Mouse (Mus musculus) right cerebral cortex, postnatal 36 days (tissue): ENCODE measurements around the gene Afdn.
"Not testable (repeated sequence)": the region's sequence is repeated elsewhere in the genome, so short reads cannot be mapped to it uniquely, and the experiment has no call there.

Source experiments
- DNase-seq, 2 experiments: peaks; one replicate each; pipeline ENCODE4 v3.0.0; 2022; ENCODE audit warnings: low spot score in 2 of 2, mixed read lengths in 1 of 2

Gene Afdn

DNA sequence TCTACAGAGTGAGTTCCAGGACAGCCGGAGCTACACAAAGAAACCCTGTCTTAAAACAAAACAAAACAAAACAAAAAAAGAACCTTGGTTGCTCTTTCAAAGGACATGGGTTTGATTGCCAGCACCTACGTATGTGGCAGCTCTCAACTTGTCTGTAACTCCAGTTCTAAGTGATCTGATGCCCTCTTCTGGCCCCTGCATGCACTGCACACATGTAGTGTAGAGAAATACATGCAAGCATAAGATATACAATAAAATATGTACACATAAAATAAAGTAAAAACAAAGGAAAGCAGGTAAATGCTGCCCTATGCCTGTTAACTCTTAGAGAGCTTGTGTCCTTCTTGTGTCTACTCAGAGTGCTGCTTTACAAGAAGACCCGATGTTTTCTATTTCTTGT lies 8.9 kb downstream of the Afdn start:
- DNase-seq = no peak

DNA sequence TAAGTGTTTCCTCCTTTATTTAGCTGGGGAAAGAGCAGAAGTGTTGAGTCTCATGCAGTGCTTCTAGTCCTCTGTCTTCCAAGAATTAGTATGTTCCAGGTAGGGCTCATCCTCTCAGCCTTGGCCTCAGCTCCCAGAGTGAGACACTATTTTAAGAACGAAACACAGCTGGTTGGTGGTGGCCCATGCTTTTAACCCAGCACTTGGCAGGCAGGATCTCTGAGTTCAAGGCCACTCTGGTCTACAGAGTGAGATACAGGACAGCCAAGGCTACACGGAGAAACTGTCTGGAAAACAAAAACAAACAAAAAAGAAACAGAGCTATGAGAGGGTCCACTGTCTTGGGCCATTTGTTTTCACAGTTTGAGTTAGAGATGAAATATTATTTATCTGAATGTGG lies 17.3 kb downstream of the Afdn start:
- DNase-seq = no peak

DNA sequence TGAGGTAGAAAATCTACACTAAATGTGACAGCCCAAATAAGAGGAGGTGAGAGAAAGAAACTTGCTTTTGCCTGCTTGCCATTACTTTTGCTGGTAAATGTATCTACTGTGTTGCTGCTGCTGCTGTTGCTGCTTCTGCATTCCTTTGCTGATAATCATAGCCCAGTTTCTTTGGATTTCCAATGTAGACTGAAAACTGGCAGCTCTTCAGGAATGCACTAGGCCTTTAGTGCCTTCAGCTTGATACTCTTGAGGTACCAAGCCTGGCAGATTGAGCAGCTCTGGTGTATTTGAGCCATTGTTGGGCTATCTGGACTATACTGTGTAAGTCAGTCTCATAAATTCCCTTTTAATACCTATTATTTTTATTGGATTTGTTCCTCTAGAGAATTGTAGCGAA lies 18.5 kb downstream of the Afdn start:
- no peak for DNase-seq

DNA sequence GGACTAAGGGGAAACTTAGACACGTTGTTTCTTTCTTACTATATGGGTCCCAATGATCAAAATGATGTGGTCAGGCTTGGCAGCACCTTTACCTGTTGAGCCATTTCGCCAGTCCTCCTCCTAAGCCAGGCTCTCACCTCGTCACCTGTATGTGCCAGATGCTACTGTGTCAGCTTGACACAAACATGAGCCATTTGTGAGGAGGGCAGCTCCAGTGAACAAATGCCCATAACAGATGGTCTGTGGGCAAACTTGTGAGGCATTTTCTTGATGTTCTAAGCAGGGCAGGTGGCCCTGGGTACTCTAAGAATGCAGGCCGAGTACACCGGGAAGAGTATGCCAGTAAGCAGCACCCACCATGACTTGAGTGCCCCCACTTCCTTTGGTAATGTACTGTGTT lies 21.6 kb downstream of the Afdn start:
- DNase-seq = no peak

DNA sequence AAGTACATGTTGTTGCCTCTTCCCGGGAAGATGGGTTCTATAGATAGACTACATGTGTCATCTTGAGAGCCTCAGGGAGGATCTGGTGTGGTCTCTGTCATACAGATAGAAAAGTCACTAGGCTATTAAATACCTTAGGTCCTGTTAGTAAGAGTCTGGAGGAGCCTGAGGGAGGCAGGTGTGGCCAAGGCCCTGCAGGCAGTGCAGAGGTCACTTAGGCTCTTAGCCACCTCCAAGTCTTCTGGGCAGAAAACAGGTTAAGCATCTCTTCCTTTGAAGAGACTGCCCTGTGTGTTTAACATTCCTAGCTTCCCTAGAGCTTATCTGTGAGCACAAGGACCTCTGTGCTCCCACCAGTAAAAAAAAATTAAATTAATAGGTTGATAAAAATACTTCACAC lies 23.1 kb downstream of the Afdn start:
- no peak for DNase-seq

DNA sequence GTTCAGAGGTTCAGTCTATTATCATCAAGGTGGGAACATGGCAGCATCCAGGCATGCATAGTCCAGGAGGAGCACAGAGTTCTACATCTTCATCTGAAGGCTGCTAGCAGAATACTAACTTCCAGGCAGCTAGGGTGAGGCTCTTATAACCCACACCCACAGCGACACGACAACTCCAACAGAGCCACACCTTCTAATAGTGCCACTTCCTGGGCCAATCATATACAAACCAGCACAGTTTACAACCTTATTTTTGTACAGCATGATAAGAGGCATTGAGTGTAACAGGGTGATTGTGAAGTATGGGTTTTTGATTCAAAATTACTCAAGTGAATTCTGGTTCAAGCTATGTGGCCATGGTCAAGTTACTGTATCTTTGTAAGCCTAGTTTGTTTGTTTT lies 29.7 kb downstream of the Afdn start:
- not testable (repeated sequence) for DNase-seq

DNA sequence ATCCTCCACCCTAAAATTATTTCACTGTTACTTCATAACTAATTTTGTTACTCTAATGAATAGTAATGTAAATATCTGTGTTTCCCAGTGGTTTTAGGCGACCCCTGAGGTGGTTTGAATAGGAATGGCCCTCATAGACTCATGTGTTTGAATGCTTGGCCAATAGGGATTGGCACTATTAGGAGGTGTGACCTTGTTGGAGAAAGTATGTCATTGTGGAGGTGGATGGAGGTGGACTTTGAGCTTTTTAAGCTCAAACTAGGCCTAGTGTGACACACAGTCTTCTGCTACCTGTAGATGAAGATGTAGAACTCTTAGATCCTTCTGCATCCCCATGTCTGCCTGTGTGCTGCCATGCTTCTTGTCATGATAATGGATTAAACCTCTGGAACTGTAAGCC lies 37.4 kb downstream of the Afdn start:
- DNase-seq = no peak

DNA sequence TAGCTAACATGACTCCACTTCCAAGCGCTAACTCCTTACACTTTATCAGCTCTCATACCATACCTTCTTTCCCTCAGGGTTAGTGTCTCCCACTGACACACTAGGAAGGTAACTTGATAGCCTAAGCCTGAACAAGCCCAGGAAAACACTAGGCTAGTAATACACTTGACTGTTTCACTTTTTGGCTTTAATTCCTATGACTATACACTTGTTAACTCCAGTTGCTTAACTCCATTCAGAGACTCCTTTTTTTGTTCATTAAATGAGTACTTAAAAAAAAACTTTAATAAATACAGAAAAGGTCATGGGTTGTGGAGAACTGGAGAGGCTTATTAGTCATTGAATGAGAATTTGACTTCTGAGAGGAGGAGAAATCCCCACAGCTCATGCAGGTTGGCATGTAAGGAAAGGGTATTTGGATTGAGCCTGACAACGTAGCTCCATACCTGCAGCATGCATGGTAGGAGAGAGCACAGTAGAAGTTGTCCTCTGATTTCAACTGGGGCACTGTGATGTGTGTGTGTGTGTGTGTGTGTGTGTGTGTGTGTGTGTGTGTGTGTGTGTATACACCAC lies 42.6 kb downstream of the Afdn start:
- DNase-seq = no peak

DNA sequence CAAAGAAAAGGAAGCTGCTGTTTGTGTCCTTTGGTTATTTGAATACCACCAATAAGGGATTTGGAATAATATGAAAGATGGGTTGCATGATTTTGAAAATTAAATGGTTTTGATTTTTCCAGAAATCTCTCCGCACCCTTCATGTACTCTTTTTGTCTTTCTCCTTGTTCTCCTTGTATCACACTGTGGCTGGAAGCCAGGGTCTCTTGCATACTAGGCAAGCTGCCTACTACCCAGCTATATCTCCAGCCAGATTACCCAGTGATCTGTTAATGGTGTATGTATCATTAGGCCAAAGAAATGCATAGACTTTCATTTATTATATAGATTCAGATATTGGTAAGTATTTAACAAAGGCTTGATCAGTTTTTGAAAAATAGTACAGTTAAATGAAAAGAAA lies 45.7 kb downstream of the Afdn start:
- DNase-seq = no peak

DNA sequence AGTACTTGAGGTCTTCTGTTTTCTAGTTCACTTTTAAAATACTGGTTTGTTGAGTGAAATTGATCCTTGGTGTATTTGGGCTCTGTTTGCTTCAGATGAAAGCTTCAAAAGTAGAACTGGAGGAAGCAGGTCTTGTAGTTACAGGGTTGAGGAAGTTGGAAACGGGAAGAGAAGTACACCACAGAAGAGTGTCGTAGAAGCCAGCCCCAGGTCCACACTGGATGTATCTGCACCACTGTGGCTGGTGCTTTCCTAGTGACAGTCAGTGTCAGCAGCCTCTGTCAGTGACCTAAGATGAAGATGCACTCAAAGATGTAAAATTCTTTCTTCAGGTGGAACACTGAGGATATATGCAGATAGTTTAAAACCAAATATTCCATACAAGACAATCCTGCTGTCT lies 57.5 kb downstream of the Afdn start:
- DNase-seq = no peak

DNA sequence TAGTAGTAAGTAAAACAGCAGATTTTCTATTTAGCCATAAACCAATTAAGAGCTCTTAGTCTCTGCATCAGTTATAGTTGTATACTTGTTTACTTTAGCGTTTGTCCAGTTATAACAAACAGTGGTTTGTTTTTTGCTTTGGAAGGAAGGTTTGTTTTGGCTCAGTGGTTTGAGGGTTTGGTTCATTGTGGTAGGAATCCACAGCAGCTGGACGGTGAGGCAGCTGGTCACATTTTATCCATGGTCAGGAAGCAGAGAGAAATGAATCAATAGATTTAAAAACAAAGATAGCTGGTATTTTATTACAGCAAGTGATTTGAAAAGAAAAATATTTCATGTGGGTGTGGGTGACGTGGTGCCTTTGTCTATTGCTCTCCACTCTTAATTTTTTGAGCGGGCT lies 59.0 kb downstream of the Afdn start:
- no peak for DNase-seq

DNA sequence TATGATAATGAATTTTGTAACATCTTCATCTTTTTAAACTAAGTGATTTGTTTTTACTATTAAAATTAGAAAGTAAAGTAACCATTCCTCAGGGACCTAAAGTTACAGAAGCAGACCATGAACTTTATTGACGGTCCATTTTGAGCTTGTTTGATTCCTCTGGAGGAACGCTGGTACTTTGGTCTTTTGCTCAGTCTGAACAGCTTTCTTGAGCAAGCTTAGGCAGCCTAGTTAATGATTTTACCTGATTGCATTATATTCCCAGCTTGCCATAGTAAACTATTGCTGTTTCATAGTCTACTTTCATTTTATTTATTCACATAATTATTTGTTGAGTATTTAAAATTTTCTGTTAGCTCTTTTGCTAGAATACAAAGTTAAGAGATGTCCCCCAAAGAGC lies 60.3 kb downstream of the Afdn start:
- DNase-seq = no peak

DNA sequence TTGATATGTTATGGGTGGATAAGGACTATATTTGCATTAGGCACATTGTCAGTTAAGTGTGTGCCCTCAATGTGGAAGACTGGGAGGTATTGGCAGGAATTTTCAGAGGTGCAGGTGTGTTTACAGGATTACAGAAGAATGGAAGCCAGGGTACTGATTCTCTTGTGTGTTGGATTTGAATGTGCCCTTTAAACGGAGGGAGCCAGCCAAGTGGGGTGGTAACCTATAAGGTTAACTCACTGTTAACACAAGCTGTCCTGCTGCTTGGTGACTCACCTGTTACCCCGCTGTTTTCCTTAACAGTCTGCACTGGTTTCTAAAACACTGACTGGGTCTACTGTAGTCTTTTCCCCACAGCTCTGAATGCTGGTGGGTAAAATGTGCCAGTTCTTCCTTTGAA lies 65.1 kb downstream of the Afdn start:
- DNase-seq = no peak

DNA sequence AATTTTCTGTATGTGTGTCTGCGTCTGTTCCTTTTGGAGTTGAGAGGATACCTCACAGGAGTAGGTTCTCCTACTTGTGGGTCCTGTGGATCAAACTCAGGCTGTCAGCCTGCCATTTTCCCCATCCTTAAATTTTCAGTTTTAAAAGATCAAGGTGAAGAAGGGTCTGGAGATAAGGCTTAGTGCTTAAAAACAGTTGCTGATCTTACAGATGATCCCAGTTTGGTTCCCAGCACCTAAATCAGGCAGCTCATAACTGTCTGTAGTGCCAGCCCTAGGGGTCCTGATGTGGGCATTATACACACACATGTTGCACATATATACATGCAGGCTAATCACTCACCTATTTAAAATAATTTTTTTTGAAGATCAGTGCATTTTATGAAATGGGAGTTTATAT lies 69.9 kb downstream of the Afdn start:
- DNase-seq = no peak

DNA sequence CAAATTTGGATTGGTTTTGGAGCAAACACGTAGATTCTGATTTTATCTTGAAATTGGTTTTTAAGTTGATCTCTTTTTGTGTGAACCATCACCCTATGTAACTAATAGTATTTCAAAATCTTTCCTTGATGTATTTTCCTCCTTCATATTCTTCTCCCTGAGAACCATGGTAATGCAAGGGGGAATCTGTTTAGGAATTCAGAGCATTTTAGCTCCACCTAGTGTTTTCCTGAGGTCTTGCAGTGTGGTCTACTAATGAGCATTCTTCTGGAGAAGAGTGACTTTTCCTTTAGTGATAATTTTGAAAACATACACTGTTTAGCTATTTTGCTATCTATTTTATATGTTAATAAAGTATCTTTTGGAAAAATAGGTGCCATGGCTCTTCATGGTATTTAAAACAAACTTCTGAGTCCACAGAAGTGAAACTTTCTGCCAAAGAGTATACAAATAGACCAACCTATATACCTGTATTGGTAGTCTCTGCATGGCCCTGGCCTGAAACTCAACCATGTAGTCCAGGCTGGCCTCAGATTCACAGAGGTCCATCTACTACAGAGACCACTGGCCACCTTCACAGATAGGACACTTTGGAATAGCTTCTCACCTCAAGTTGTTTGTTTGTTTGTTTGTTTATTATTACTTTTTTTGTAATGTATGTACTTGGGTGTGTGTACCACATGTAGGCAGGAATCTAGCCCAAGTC lies 70.5 kb downstream of the Afdn start:
- DNase-seq = no peak

DNA sequence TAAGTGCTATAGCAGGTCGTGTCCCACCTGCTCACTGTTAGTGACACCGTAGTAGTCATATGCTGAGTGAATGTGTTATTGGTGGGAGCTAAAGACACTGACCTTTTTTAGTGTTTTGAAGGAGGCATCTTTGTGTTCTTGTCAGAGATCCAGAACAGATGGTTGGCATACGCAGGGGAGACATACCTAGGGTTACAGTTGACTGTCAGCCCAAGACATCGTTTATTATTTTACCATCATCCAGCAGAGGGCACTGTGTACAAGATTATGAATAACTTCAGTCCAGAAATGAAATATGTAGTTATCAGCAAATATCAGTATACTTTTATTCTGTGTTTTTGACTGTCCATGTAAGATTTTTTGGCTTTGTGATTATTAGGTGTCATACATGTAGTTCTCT lies 75.5 kb downstream of the Afdn start:
- no peak for DNase-seq

DNA sequence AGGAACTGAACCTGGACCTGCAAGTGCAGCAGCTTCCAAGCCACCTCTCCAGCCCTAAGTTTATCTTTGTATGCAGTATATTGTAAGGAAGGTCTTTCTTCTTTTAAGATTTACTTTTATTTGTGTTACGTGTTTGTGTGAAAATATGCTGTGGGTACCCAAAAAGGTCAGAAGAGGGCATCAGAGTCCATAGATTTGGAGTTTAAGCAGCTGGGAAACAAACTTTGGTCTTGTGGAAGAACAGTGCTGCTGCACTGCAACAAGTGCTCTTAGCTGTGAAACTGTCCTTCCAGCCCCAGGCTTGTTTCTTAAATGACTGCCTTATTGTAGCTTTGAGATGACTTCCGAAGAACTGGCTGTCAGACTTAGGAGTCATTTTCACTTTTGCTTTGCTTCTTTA lies 89.8 kb downstream of the Afdn start:
- no peak for DNase-seq

DNA sequence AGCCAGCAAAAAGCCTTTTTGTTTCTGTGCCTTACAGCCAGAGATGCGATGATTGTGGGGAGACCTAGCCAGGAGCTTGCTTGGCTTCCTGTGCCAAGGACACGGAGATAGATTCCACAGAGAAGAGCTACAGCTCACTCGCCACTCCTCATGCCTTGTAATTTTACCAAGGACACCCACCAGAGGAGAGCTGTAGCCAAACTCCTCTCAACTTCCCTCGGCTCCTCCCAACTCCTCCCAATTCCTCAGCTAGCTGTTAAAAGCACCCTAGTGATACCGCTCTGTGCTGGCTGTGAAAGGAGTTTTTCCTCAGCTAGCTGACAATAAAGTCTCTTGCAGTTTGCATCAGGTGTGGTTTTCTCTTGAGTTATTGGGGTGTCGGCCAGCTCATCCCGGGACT lies 93.5 kb downstream of the Afdn start:
- peak; percentile 42 to 58 for DNase-seq

DNA sequence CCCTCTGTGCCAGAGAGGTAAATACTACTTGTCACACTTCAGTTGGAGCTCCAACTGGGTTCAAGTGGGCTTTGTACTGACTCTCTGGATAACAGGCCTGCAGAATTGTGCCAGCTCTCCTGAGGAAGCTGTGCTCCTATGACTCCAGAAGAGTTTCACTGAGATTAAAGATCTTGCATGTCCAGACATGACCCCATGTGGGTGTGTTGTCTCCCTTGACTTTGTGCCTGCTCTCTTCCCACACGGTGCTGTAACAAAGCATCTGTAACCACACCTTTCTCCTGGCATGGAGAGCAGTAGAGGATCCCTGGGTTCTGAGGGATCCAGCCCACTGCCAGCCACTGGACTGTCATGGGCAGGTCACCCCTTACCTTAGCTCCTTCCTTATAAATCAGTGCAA lies 95.1 kb downstream of the Afdn start:
- no peak for DNase-seq

DNA sequence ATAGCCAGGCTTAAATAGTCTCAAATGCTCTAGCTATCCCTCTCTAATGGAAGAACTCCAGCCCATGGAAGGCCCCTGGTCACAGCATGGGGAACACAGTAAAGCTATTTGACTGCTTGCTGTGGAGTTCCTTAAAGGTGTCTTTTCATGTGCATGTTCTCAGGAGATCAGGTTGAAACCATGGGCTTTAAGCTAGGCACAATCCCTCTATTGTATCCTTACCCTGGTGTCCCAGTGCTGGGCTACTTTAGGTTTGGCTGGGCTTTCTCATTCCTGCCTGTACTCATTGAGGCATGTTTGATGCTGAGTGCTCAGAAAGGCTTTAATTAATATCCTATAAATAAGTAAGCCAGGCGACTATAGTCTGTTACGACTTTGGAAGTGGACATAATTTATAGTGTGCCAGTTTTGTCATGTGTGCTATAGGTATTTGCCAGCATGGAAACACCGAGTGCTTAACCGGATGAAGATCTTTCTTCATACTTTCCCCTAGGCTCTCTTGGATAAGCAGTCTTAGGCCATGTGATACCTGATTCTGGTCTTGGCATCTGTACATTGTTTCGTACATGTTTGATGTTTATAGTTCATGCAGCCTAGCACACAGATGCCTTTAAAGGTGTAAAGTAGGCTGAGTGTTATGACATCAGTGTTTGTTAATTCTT lies 96.2 kb downstream of the Afdn start:
- DNase-seq = no peak

DNA sequence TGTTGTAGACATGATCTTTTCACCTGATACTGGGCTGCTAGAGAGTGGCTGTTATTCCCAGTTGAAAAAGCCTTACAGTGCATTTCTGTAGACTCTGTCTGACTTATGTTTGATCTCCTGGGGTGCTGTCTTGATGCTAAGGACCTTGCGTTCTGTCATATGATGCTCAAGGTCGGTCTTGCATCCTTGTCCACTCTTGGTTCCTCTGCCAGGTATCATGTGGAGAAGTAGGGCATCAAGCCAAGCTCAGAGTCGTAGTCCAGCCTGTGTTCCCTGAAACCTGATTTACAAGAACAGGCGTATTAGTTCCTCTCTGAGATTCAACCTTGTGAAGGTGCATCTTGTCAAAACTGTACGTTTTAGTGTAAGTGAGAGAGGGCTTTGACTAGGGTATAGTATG lies 105.0 kb downstream of the Afdn start:
- DNase-seq = no peak

DNA sequence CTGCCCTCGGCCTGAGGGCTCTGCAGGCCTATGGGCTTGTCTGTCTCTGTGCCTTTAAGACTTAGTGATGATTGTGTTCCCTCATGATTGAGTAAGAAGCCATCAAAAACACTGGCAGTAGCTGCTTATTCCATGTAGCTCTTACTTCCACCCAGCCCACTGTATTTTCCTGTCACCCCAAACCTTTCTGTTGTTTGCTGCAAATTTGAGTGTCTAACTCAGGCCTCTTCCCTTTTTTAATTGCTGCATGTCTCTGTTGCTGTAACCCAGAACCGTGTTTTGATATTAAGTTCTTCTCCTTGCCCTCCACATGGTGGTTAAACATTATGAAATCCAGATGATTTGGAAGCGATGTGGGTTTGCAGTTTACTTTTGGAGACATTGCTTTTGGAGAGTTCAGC lies 106.6 kb downstream of the Afdn start:
- no peak for DNase-seq

DNA sequence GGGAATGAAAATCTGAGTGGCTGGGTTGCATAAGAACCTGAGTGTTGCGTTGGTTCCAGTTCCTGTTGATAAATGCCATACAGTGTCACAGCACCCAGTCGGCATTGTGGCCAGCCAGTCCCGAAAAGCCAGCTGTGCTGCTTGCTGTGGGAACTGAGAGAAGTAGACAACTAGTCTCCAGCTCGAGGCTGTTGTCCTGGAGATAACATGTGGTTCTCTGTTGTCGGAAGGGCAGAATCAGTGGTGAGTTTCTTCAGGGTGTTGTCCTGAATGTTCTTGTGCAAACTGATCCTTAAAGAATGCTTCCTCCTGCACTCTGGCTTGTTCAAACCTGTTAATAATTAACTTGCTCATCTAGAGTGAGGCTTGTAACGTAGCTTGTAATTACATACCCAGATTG lies 107.1 kb downstream of the Afdn start:
- DNase-seq = no peak

DNA sequence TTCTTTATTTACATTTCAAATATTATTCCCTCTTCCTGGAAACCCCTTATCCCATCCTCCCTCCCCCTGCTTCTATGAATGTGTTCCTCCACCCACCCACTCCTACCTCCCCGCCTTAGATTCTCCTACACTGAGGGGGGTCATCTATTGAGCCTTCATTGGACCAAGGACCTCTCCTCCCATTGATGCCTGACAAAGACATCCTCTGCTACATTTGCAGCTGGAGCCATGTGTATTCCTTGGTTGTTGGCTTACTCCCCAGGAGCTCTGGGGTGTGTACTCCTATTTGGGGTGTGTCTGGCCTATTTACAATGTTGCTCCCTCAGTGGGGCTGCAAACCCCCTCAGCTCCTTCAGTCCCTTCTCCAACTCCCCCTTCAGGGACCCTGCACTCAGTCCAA lies 109.9 kb downstream of the Afdn start:
- DNase-seq = no peak
